Mouse (Mus musculus) left cerebral cortex, adult 18-20 months (tissue): ENCODE results near the gene Krtap28-10. TPM values are rescaled to one million over a fixed set of nuclear protein-coding genes. Genes with fewer than 3 reads are reported as not detected.

ENCODE experiments used
- DNase-seq, 2 experiments: peaks; one replicate each; pipeline ENCODE4 v3.0.0; 2021 to 2022; ENCODE audit warnings: low spot score in 2 of 2, mixed read lengths in 1 of 2
- long read RNA-seq, 2 experiments: library from polyadenylated mRNA; stranded (forward); transcript quantifications; one replicate each; pipeline ENCODE4 v2.0.0; 2021
- total RNA-seq, 2 experiments: library from RNA; stranded (reverse); gene quantifications; 2 replicates each; pipeline ENCODE4 v1.2.3; 2021

The Krtap28-10 gene
- total RNA-seq, result not detected
- long read RNA-seq, experiment 1, result 0 reads
- long read RNA-seq, experiment 2, result 0 reads

DNA sequence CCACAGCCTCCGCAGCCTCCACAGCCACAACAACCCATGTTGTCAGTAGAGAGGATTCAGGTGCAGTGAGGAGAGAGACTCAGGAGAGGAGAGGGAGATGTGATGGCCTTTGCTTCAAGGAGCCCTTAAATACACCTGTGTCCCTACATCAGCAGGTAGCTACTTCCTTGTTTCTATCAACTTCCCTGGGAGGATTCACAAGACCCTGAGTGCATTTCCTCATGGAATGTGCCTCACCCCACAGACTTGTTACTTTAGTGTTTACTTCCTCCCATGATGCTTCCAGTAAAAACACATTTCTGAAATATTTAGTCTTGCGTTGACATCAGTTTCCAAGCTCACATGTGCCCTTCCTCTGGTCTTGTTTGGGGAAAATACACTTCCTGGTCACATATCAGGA is at the start of gene Krtap28-10:
TSS of gene Krtap28-10 (minus strand) at position 101 of the 400 bp plus-strand sequence.
- no peak for DNase-seq

DNA sequence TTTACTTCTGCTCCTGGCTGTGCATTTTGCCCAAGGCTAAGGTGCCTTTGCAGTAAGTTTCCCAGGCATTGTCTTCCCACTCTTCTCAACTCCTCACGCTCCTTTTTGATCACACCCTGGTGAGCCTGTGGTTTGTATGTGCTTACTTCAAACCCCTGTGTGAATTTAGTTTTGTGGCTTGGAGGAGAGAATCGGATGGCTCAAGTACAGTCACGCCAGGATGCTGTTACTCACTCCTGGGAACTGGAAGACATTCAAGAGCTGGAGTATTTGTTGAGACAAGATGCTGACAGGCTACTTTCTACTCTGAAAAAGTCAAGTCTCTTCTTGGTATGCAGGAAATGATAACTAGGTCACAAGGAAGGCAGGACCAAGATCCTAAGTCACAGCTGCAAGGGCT is 49.0 kb upstream of the Krtap28-10 start:
- no peak for DNase-seq

DNA sequence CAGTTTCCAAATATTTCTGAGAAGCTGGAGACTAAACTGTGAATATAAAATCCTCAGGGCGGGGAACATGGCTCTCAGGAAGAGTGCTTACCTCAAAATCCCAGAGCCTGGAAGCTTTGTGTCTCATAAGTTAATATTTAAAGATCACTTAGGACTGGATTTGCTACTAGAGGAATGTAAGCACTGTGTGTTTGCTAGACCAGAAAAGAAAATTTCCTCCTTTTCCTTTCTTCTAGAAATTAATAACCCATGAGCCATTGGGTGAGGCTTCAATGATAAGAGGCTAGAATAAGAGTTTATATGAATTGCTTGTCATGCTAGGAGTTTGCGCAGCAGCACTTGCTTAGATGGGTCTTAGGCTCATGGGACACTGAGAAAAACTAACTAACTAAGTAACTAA is 42.5 kb upstream of the Krtap28-10 start:
- no peak for DNase-seq

DNA sequence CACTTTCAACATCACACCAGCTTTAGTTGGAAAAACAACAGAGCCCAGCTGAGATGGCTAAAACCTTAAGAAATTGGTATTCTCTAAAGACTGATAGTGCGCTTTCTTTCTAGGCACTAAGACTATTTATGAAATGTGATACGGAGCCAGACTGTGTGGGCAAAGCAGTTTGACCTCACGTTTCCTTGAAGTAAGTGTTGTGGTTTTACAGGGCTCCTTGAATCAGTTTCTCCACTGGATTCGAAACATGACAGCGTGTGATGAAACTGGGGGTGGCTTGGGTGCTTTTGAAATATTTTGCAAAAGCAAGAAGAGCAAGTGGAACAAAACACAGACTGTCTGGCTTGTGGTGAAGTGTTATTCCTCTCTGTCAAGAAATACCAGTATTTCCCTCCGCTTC is 34.7 kb upstream of the Krtap28-10 start:
- DNase-seq, result no peak

DNA sequence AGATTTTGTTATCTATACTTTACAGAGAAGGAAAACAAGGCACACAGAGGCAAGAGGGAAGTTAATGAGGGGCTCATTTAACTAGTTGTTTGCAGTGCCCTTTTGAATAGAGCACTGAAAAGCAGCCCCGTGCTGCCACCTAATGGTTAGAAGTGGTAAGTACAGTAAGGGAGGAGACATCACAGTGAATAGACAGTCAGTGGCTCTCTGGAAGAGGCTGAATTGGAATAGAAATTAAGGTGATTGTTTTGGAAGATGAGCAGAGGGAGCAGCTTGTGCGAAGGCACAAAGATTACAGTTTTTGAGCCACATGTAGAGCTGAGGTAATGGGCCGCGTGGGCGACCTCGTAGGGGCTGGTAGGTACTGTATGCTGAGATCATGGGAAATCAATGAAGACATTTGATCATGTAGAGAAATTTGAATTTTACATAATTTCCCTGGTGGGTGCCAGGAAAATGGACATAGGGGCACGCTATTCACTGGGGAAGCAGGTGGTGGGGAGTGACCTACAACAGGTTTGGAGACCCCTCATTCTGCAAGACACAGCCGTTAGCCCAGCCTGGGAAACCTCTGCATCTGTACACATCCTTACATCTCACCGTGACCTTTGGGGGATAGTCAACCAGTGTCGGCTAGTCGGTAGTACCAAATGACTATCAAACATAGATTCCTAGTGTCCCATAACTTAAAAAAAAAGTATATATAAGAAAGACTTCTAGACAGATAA is 34.1 kb upstream of the Krtap28-10 start:
- DNase-seq, result peak; percentile 8 to 37

DNA sequence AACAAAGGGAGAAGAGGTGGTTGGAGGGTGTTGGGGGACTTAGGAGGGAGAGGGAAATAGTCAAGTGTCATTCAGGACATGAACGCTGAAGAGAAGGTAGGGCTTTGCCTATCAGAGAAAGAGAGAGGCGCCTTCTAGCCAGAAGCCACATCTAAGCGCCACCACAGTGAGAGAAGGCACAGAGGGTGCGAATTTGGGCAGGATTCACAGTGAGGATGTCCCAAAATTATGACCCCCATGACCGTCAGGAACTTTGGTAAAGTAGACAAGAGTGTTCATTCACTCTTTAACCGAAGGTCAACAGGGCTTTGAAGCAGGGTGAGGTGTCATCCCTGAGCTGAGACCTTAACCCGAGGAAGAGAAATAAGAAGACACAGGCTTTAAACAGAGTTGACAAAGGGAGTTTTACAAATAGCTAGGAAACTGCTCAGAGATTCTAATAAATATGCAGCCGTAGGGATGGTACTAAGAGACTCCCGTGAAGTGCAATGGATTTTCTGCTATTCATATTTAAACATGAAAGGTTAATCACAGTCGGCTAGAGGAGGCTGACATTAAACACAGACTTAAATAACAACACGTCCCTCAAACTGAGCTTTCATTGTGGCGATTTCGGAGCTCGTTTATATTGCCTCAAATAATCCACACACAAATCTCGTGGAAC is 33.4 kb upstream of the Krtap28-10 start:
- no peak for DNase-seq

DNA sequence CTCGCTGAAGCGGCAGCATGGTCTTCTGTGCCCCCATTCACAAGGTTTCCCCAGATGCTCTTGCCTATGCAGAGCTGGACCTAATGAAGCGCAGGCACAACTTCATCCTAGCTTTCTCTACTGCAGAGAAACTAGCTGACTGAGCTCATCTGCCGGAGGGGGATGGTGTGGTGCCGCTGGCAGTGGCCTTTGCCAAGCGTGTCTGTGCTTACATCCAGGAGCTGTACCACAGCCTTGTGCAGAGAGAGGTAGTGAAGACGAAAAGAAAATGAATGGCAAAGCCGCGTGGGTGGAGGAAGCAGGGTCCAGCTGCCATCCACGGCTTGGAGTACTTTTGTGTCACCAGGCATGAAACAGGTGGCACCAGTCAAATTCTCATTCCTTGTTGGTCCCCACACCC is 24.9 kb upstream of the Krtap28-10 start:
- peak in 1 of 2 experiments; percentile 6 for DNase-seq

DNA sequence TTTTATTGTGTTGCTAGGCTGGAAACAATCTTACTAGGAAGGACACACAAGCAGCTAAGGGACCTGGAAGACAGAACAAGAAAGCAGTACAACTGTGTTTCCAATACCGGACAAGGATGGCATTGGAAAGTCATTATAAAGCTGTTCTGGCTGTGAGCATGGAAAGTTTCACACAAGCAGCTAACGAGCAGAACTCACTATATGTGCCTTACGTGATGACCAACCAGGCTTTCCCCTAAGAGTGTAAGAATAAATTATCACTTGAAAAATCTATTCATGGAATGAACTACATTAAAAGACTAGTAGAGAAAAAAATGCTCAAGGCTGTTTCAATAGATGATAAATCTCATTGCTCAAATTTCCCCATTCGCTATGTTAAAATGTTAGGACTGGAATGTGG is 24.3 kb upstream of the Krtap28-10 start:
- no peak for DNase-seq

DNA sequence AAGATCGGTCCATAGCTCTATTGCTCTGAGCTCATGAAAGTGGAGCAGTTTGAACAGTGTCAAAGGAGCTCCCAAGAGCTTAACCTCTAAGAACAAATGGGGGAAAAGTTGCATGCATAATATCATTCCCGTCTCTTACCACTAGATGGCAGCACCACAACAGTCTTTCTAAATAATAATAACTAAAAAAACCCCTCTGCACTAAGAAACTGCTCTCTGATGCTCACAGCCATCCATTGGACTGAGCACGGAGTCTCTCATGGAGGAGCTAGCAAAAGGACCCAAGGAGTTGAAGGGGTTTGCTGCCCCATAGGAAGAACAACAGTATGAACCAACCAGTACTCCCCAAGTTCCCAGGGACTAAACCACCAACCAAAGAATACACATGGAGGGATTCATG is 22.6 kb upstream of the Krtap28-10 start:
- DNase-seq, result no peak

DNA sequence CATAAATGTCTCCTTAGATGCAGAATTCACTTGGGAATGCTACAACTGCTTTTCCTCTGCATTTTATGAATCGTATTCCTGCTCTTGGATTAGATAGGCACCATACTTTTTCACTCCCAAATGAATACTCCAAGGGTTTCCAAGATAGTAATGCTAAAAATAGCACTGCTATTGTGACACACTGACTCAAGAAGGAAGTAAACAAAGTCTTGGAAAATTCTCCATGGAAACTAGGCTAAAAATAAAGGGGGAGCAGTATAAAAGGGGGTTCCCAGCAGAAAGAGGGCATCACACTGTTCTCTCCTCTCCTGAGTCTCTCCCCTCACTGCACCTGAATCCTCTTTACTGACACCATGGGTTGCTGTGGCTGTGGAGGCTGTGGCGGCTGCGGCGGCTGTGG is 18.4 kb upstream of the Krtap28-10 start, which contains the start of gene Krtap28-13:
TSS of gene Krtap28-13 (plus strand) at position 288 of the 400 bp plus-strand sequence.
- DNase-seq, result no peak

DNA sequence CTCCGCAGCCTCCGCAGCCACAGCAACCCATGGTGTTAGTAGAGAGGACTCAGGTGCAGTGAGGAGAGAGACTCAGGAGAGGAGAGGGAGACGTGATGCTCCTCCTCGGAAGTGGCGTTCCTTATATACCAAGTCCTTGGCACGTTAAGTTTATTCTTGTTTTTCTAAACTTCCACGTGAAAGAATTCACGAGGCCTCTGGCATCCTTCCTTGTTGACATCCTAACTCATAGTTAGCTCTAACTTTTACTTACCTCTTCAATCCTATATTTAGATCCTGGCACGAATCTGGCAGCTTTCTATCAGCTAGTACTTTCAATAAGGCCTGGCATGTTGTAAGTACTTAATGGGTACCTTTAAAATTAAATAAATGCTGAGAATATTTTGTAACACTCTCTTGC is 17.0 kb upstream of the Krtap28-10 start, which contains the start of gene A030005K14Rik:
TSS of gene A030005K14Rik (minus strand) at position 101 of the 400 bp plus-strand sequence.
- DNase-seq, result no peak

DNA sequence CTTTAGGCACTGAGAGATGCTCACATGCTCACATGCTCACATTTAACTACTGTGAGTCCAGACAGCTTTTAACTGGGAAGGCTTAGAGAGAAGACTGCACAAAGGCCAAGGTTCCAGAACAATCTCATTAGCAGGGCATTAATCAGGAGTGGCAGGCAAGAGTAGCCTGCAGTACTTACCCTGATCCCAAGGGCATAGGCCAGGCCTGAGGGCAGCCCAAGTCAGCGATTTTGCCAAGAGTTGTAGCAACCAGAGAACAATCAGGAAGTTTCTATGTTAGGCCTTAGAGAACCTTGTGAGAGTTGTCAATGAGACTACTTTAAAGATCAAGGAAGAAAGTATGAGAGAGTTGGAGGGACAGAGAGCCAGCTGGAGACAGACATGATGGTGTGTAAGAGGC is 16.2 kb upstream of the Krtap28-10 start:
- no peak for DNase-seq

DNA sequence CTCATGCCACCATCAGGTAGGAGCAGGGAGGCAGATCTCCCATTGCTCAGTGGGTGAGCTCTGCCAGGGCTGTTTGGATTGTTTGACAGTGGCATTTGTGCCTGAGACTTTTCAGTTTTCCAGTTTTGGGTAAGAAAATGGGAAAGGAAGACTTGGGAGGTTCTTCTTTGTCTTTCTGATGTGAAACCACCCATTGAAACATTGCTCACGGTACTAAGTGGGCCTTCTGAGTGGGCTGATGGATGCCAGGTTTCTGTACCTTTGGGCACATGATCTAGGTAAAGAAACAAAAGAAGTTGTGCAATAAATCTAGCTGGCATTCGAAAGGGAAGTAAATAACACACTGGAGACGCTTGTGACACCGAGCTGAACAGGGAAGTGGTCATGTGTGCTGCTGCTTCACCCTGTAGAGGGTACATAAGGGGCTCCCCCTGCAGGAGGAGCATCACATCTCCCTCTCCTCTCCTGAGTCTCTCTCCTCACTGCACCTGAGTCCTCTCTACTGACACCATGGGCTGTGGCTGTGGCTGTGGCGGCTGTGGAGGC is 2.7 kb upstream of the Krtap28-10 start, which contains the start of gene Gm47969:
TSS of gene Gm47969 (plus strand) at position 51 of the 546 bp plus-strand sequence.
- no peak for DNase-seq

DNA sequence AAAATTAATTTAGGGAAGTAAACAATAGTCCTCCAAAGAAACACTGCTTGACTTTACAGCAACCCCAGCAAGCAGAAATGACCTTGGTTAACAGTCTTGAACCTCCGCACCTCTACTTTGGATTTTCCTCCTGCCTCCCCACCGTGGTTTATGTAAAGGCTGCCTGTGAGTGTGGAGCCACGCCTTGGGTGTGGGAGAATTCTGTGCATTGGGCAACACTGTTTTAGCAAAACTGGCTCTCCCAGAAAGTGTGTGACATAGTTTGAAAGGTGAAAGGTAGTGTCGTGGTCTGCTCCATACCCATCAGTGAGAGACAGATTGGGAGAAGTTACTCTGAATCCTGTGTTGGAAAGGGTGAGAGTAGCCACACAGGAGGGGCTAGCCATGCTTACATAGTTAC is 3.2 kb downstream of the Krtap28-10 start:
- DNase-seq, result no peak

DNA sequence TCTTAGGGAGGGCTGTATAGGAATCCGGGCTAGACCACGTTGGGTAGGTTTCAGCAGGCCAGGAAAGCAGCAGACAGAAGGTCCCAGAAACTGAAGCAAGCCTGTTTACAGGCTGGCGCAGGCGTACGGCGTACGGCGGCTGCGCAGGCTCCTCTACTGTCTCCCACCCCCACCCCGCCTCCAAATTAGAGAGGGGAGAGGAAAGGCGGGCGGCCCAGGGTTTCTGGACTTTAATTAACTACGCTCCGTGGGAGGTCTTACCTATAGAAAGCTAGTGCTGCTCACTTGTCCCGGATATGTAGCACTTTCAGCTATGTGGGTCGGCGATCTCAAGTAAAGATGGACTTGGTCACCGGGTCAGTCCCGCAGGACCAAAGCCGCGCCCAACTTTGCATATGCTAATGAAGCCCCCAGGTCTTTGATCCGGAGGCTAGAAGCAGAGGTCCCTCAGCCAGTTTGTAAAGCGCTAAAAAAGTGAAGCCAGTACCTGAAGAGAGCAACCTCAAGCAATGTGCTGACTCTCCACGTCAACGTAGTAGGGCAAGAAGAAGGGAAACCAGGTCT is 4.1 kb downstream of the Krtap28-10 start, which contains the start of gene Slc19a3:
TSS of gene Slc19a3 (minus strand) at position 340 of the 564 bp plus-strand sequence.
- DNase-seq, result peak; percentile 14 to 41

DNA sequence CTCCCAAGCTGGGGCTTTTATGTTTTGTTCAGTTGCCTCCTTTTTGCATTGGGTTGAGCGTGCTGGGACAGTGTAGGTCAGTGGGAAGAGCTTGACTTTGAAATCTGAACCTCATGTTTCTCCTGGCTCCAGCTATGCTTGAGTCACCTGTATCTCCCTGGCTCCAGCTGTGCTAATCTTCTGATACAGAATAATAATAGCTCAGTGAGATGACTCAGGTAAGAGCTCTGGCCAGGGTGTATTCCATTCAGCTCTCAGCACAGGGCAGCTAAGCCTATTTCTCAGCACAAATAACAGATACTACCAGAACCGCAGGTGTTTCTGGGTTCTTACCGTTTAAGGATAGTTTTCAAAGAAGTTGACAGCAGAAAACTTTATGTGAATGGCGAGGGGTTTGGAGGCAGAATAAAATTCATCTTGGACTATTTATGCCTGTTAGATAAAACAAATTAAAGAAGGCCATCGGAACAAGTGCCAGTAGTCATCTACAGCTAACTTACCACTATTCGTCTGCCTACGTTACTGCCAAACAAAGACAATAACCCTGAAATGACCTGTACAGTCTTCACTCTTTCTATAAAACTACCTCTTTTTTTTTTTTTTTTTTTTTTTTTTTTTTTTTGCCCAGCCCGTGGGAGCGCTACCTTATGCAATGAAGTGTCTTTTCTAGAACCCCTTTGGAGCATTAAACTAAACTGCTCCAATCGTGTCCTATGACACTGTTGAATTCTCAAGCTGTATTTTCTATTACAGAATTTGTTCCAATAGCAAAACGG is 5.2 kb downstream of the Krtap28-10 start:
- no peak for DNase-seq

DNA sequence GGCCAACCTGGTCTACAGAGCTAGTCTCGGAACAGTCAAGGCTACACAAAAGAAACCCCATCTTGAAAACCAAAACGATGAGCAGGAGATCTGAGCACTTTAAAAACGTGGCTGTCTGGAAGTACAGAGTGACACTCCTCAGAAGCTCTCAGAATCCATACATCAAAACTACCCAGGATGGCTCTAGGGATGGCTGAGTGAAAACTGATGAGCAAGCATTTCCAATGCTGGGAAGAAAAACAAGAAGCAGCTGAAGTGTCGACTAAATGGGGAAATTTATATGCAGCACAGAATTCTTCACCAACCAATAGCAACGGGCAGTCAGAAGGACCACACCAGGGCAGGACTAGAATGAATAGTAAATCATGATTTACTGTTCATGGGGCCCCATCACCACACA is 7.8 kb downstream of the Krtap28-10 start:
- DNase-seq, result no peak

DNA sequence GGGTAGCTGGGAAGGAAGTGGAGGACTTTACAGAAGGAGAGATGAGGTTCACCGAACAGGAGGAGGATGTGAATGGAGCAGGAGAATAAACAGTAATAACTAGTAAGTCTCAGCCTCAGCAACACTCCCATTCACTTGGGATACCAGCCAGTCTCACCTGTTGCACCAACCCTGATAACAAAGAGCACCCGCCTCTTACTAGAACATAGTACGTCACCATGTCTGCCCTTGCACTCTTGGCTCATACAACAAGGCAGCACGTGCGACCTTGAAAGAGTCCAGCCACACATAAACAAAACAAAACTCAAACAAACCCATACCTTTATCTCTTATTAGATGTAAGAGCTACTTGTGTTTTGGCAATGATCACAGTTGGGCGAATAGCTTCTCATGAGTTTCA is 9.8 kb downstream of the Krtap28-10 start:
- no peak for DNase-seq

DNA sequence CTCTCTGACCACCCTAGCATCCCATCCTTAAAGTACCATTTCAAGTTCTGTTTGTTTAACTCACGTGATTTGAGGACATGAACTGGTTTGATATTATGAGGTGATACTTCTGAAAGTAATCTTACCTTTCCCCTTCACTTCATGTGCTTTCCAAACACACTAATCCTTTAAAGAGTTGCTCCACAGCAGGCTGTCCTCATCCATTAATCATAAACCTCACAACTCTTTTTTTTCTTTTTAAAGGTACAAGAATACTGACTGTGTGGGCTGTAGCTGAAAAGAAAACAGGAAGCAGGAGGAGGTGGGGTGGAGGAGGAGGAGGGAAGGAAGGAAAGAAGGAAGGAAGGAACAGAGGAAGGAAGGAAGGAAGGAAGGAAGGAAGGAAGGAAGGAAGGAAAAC is 10.3 kb downstream of the Krtap28-10 start:
- no peak for DNase-seq

DNA sequence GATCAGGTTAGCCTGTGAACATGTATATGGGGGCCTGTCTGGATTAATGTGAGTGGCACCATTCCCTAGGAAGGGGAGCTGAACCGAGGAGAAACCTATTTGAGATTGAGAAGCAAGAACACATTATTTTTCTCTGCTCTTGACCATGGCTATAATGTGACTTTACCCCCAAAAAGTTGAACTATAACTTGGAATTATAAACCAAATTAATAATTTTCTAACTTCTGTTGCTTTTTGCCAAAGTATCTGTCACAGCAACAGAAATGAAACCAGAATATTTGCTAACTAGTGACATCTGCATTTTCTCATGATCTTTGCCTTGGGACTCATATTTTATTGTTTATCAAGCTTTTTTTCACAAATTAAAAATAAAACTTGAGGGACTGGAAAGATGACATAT is 25.7 kb downstream of the Krtap28-10 start:
- DNase-seq, result no peak

DNA sequence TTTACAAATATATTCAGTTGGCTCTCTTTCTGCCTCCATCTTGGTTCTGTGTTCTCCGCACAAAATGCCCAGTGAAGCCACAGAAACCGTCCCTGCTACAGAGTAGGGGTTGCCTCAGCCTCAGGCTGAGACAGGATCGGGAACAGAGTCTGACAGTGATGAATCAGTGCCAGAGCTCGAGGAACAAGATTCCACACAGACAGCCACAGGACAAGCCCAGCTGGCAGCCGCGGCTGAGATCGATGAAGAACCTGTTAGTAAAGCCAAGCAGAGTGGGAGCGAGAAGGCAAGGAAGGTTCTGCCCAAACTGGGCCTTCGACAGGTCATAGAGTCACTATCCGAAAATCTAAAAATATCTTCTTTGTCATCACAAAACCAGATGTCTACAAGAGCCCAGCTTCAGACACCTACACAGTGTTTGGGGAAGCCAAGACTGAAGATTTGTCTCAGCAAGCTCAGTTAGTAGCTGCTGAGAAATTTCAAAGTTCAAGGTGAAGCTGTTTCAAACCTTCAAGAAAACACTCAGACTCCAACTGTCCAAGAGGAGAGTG is 26.9 kb downstream of the Krtap28-10 start:
- DNase-seq, result no peak
